Mouse (Mus musculus) limb, embryonic 13.5 days (tissue): Measurements from ENCODE around the gene Zfp62. TPM values are rescaled to one million over a fixed set of nuclear protein-coding genes. Genes with fewer than 3 reads are reported as not detected.
A peak's percentile ranks its signal among the peaks of the same experiment; 100 is the strongest.
"Not testable (repeated sequence)": the region's sequence is repeated elsewhere in the genome, so short reads cannot be mapped to it uniquely, and the experiment has no call there.

Experiments used
- ATAC-seq: fragments of 200-750 bp; cut with Nextera tagmentation; 2 replicates; pipeline ENCODE4 v1.8.0; 2017; ENCODE audit warnings: low read depth, moderate number of reproducible peaks, moderate TSS enrichment; ENCODE audit not compliant: low FRiP score
- H3K27ac ChIP-seq: fragments of 300-500 bp; sonication (generic); 2 replicates; pipeline ENCODE4 v1.5.1; 2015; ENCODE audit warnings: inconsistent platforms, mild to moderate bottlenecking, moderate library complexity
- H3K27me3 ChIP-seq: fragments of 300-500 bp; sonication (generic); 2 replicates; pipeline ENCODE4 v1.6.1; 2015; ENCODE audit warnings: mild to moderate bottlenecking, inconsistent platforms
- H3K36me3 ChIP-seq: fragments of 300-500 bp; sonication (generic); 2 replicates; pipeline ENCODE4 v1.6.1; 2015; ENCODE audit warnings: inconsistent platforms, mild to moderate bottlenecking, moderate library complexity
- H3K4me1 ChIP-seq: fragments of 300-500 bp; sonication (generic); 2 replicates; pipeline ENCODE4 v1.6.1; 2015; ENCODE audit warnings: inconsistent platforms
- H3K4me2 ChIP-seq: fragments of 300-500 bp; sonication (generic); replicated peaks from 2 replicates; pipeline ENCODE4 v1.6.1; 2015; ENCODE audit warnings: inconsistent platforms, mild to moderate bottlenecking, moderate library complexity
- H3K4me3 ChIP-seq: fragments of 300-500 bp; sonication (generic); 2 replicates; pipeline ENCODE4 v1.5.1; 2015; ENCODE audit warnings: moderate library complexity, mild to moderate bottlenecking, inconsistent platforms
- H3K9ac ChIP-seq: fragments of 300-500 bp; sonication (generic); 2 replicates; pipeline ENCODE4 v1.6.1; 2015; ENCODE audit warnings: mild to moderate bottlenecking, inconsistent platforms
- H3K9me3 ChIP-seq: fragments of 300-500 bp; sonication (generic); 2 replicates; pipeline ENCODE4 v1.6.1; 2016; ENCODE audit warnings: inconsistent platforms
- WGBS: fragments of 180-500 bp; shearing (Covaris S2); methylation state at CpG from one replicate; pipeline ENCODE4 v1.1.7; 2015; 5-methylcytosine and 5-hydroxymethylcytosine counted together
- polyA plus RNA-seq: library from polyadenylated mRNA; unstranded; fragments of >200 nt; fragmentation: Nextera tagmentation; extraction: Ambion mirVana; gene quantifications from 2 replicates; pipeline ENCODE4 v1.2.1, GENCODE M21; 2015

The Zfp62 gene
- polyA plus RNA-seq, 1 experiment from 2014 or later: 48.8 TPM

- H3K4me2 ChIP-seq: no peak overlapping the region
- no peak overlapping the region for H3K27ac ChIP-seq
- no peaks in the 10 kb centered on the region for H3K9me3 ChIP-seq
- H3K4me1 ChIP-seq: no peaks in the 10 kb centered on the region
- H3K4me3 ChIP-seq: no peak overlapping the region
- WGBS: 5% methylated on average over 7 of the region's 7 CpGs
- no peak for ATAC-seq
- H3K36me3 ChIP-seq: no peaks in the 10 kb centered on the region
- H3K27me3 ChIP-seq: no peaks in the 10 kb centered on the region
- H3K9ac ChIP-seq: no peak overlapping the region
Measured at GRCm38 (mm10) chr11:49189737-49190136, 13.4 kb upstream of the Zfp62 start.

DNA sequence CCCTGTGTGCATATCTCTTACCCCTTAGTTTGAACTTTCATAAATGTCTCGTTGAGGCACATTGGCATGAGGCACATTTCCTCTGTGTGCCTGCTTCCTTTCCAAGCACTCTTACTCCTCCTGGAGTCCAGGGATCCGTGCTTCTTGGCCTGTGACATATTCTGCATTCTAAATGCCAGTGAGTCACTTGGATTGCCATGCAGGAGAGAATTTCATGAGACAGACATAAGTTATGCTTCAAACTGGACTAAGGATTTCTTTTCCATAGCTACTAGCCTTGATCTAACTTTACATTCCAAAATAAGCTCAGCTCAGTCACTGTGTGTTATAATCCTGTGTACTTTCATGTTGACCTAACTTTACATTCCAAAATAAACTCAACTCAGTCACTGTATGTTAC lies 12.0 kb upstream of the Zfp62 start:
- H3K4me3 ChIP-seq: no peak overlapping the region
- no peak for ATAC-seq
- 57% methylated on average over 2 of the region's 2 CpGs for WGBS

GRCm38 (mm10) chr11:49194771-49195170 lies 8.3 kb upstream of the Zfp62 start:
- WGBS: 93% methylated on average over 9 of the region's 9 CpGs
- H3K9me3 ChIP-seq, H3K36me3 ChIP-seq, H3K4me3 ChIP-seq, ATAC-seq, H3K4me1 ChIP-seq, H3K27me3 ChIP-seq, H3K27ac ChIP-seq, H3K4me2 ChIP-seq, H3K9ac ChIP-seq: not testable (repeated sequence)

More for the DNA sequence above, 12.0 kb upstream of the Zfp62 start:
- Histone ChIP-seq H3K9me3 (no peaks in the 10 kb centered on the region), H3K9ac (no peak overlapping the region), H3K4me2 (no peak overlapping the region), H3K36me3 (no peaks in the 10 kb centered on the region), H3K4me1 (no peaks in the 10 kb centered on the region), H3K27ac (no peak overlapping the region), H3K27me3 (no peaks in the 10 kb centered on the region)

DNA sequence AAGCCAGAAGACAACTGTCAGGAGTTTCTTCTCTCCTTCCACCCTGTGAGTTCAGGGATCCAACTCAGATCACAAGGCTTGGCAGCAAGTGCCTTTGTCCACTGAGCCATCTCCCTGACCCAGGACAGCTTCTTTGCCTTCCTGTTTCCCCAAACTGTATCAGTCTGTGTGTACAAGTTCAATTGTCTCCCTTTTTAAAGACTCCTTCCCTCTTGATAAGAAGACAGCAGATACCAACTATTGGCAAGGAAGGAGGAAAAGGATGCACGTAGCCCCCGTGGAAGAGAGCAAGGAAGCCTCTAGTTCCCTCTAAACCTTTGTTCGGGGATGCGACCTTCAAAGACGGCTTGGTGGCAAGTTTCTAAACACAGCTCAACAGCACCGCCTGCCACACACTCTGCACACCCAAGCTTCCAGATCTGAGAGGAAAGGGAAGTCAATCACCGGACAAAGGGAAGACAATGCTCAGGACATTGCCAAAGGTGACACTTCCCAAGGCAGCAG lies 7.2 kb upstream of the Zfp62 start:
- Histone ChIP-seq H3K4me2 (no peak overlapping the region), H3K9me3 (no peaks in the 10 kb centered on the region), H3K9ac (no peak overlapping the region), H3K27ac (no peak overlapping the region), H3K4me1 (no peaks in the 10 kb centered on the region), H3K27me3 (no peaks in the 10 kb centered on the region), H3K36me3 (no peaks in the 10 kb centered on the region), H3K4me3 (no peak overlapping the region)
- no peak for ATAC-seq
- 89% methylated on average over 7 of the region's 7 CpGs for WGBS

DNA sequence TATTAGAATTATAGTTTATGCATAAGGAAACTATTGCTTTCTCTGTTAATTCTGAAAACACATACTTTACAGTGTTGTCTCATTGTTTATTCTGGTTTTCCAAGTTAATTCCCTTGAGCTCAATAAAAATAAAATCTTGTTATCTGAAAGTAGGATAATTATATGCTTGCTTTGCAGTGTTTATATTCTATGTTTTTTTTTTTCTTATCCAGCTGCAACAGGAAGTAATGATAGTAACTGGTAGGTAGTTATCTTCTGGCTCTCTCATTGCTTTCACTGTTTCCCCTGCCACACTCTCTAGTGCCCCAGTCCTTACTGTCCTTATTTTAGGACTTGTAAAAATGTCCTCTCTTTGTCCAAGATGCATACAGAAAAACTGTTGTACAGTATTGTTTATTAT lies 2.4 kb upstream of the Zfp62 start:
- H3K36me3 ChIP-seq: no peaks in the 10 kb centered on the region
- H3K27me3 ChIP-seq: no peaks in the 10 kb centered on the region
- no peak overlapping the region for H3K4me2 ChIP-seq
- H3K9ac ChIP-seq: no peak overlapping the region
- H3K4me3 ChIP-seq: no peak overlapping the region
- ATAC-seq: no peak
- no peaks in the 10 kb centered on the region for H3K9me3 ChIP-seq
- peaks cover 13% of the 10 kb centered on the region for H3K4me1 ChIP-seq
- H3K27ac ChIP-seq: no peak overlapping the region

DNA sequence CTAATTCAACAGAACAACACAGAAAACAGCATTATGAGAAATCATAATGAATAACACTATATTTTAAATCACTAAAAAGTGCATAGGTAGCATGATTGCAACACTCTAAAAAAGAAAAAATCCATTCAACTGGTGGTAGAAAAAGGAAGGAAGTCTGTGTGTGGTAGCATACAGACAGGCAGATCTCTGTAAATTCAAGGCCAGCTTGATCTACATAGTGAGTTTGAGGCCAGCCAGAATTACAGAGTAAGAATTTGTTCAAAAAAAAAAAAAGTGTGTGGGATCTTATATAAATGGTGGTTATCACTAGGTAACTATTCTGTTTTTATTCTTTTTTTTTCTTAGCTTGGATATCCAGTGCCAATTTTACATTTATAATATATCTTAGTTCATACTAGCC lies 1.9 kb upstream of the Zfp62 start:
- Histone ChIP-seq H3K27me3 (no peaks in the 10 kb centered on the region), H3K4me3 (no peak overlapping the region), H3K4me1 (peaks cover 13% of the 10 kb centered on the region), H3K4me2 (no peak overlapping the region), H3K36me3 (peaks cover under 1% of the 10 kb centered on the region; the same call in 1 of the 2 replicates), H3K9ac (no peak overlapping the region), H3K27ac (no peak overlapping the region), H3K9me3 (no peaks in the 10 kb centered on the region)
- ATAC-seq: no peak

DNA sequence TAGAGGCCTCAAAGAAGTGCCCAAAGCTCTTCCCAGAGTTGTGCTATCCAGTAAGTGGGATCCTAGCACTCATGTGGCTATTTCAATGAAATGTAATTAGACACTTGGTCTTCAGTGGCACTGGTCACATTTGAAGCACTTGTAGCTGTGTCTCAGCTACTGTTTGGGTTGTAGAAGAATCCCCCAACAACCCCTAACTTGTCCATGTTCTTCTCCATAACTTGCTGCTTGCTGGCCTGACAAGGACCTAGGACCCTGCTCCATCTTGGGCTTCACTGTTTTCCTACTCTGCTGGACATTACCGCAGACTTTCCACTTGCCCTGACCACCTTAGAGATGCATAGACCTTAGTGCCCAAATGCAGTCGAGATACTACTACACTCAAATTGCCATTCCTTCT lies 1.0 kb upstream of the Zfp62 start:
- Histone ChIP-seq H3K4me1 (peaks cover 13% of the 10 kb centered on the region), H3K4me3 (peak overlapping the region; percentile 86), H3K9ac (peak overlapping the region; percentile 94), H3K27ac (peak overlapping the region; percentile 99; the same call in 1 of the 2 replicates), H3K27me3 (no peaks in the 10 kb centered on the region), H3K9me3 (no peaks in the 10 kb centered on the region), H3K36me3 (peaks cover 9% of the 10 kb centered on the region), H3K4me2 (peak overlapping the region; percentile 83)
- WGBS: 46% methylated on average over 2 of the region's 2 CpGs
- no peak for ATAC-seq

DNA sequence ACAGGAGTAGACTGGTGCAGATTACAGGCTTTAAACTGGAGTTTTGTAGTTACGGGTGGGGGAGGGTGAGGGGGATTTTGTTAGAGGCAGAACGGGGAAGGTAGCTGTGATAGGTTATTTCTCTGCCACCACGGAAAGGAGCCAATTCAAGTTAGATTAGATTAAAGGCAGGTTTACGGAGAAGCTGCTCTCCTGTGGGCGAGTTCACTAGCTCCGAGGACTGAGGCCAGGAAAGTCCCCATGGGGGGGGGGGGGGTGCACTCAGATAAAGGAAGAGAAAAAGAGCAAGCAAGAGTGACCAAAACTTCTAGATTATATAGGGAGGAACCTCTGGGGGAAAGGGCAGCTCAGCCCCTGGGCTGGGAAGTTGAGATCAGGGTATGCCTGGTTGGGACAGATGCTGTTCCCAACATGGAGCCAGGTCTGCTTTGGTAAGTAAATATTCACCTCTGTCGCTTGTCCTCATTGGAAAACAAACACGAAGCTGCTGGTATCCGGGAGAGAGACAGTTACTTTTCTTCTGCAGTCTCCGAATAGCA lies 500 bp upstream of the Zfp62 start:
- peak overlapping the region; percentile 94 for H3K9ac ChIP-seq
- H3K4me2 ChIP-seq: peak overlapping the region; percentile 83
- H3K9me3 ChIP-seq: no peaks in the 10 kb centered on the region
- peak; percentile 11 for ATAC-seq
- H3K27ac ChIP-seq: peak overlapping the region; percentile 99
- peaks cover 13% of the 10 kb centered on the region for H3K36me3 ChIP-seq
- peaks cover 13% of the 10 kb centered on the region for H3K4me1 ChIP-seq
- 3% methylated on average over 10 of the region's 10 CpGs for WGBS
- no peaks in the 10 kb centered on the region for H3K27me3 ChIP-seq
- H3K4me3 ChIP-seq: peak overlapping the region; percentile 86

DNA sequence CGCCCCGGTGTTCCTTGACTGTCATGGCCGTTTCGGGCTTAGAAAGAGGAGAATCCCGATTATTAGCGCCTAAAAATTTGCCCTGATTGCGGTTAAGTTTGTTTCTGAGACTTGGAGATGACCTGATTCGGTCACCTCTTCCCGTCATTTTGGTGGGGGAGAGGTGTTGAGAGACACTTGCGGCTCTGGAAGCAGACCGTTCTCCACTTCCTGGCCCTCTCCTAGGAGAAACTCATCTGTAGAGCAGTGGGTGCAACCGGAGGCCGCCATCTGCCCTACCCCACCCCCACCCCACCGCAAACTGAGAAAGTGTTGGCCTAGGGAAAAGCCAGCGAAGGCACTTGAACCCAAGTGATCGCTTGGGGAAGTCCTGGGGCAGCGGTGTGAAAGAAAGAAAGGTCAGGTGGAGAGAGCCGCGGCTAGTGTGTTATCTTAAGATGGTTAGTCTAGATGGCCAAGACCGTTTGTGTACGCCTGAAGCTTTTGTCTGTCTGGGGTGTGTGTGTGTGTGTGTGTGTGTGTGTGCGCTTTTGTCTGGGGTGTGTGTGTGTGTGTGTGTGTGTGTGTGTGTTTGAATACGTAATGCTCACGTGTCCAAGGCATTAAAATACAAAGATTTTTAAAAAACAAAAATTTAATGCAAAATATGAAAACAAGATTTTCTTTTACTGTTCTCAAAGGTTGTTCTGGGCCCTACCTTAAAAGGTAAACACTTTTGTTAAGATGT lies 842 bp downstream of the Zfp62 start:
- peak overlapping the region; percentile 83 for H3K4me2 ChIP-seq
- H3K27me3 ChIP-seq: no peaks in the 10 kb centered on the region
- peak overlapping the region; percentile 94 for H3K9ac ChIP-seq
- peaks cover 16% of the 10 kb centered on the region for H3K36me3 ChIP-seq
- peak overlapping the region; percentile 99 for H3K27ac ChIP-seq
- H3K4me3 ChIP-seq: peak overlapping the region; percentile 86
- peaks cover 13% of the 10 kb centered on the region for H3K4me1 ChIP-seq
- H3K9me3 ChIP-seq: no peaks in the 10 kb centered on the region
- 0% methylated on average over 24 of the region's 24 CpGs for WGBS
- peak; percentile 78 for ATAC-seq

GRCm38 (mm10) chr11:49205080-49205590 lies 2.0 kb downstream of the Zfp62 start:
- Histone ChIP-seq H3K9me3 (no peaks in the 10 kb centered on the region), H3K27ac (no peak overlapping the region), H3K4me1 (peaks cover 13% of the 10 kb centered on the region), H3K9ac (no peak overlapping the region), H3K4me3 (peak overlapping the region; percentile 86; the same call in 1 of the 2 replicates), H3K4me2 (peak overlapping the region; percentile 83), H3K36me3 (peaks cover 23% of the 10 kb centered on the region), H3K27me3 (no peaks in the 10 kb centered on the region)
- WGBS: 77% methylated on average over 6 of the region's 6 CpGs
- ATAC-seq: no peak

- Histone ChIP-seq H3K4me3 (no peak overlapping the region), H3K9me3 (no peaks in the 10 kb centered on the region), H3K9ac (no peak overlapping the region), H3K4me1 (peaks cover 8% of the 10 kb centered on the region), H3K27me3 (no peaks in the 10 kb centered on the region), H3K27ac (no peak overlapping the region), H3K36me3 (peaks cover 36% of the 10 kb centered on the region), H3K4me2 (no peak overlapping the region)
- whole genome bisulfite sequencing: 94% methylated on average over 1 of the region's 1 CpGs
- no peak for ATAC-seq
Measured at GRCm38 (mm10) chr11:49207495-49207894, 4.4 kb downstream of the Zfp62 start.

- Histone ChIP-seq H3K4me3 (no peak overlapping the region), H3K27me3 (no peaks in the 10 kb centered on the region), H3K36me3 (peaks cover 65% of the 10 kb centered on the region), H3K9ac (no peak overlapping the region), H3K4me1 (no peaks in the 10 kb centered on the region), H3K27ac (no peak overlapping the region), H3K4me2 (no peak overlapping the region), H3K9me3 (no peaks in the 10 kb centered on the region)
- no peak for ATAC-seq
Measured at GRCm38 (mm10) chr11:49212577-49212976, 9.5 kb downstream of the Zfp62 start.
